Mouse (Mus musculus) forebrain, postnatal 0 days (tissue): Measurements from ENCODE around the gene Atxn7l3. TPM values are rescaled to one million over a fixed set of nuclear protein-coding genes. Genes with fewer than 3 reads are reported as not detected.

Experiments
- ATAC-seq: fragments of 200-750 bp; cut with Nextera tagmentation; 2 replicates; pipeline ENCODE4 v1.8.0; 2017; ENCODE audit warnings: mild to moderate bottlenecking, moderate library complexity
- DNase-seq: peaks from one replicate; pipeline ENCODE4 v3.0.0-alpha.2; 2015
- H3K27ac ChIP-seq: fragments of 300-500 bp; sonication (generic); 2 replicates; pipeline ENCODE4 v1.5.1; 2014; ENCODE audit warnings: low read depth, mild to moderate bottlenecking, antibody characterized with exemption, low read length, moderate library complexity, mixed read lengths
- H3K27me3 ChIP-seq: fragments of 300-500 bp; sonication (generic); 2 replicates; pipeline ENCODE4 v1.6.1; 2014; ENCODE audit warnings: mild to moderate bottlenecking, low read length, mixed read lengths; ENCODE audit not compliant: insufficient read depth
- H3K36me3 ChIP-seq: fragments of 300-500 bp; sonication (generic); 2 replicates; pipeline ENCODE4 v1.6.1; 2014; ENCODE audit warnings: mild to moderate bottlenecking, moderate library complexity; ENCODE audit not compliant: insufficient read depth
- H3K4me1 ChIP-seq: fragments of 300-500 bp; sonication (generic); 2 replicates; pipeline ENCODE4 v1.6.1; 2014; ENCODE audit warnings: antibody characterized with exemption; ENCODE audit not compliant: insufficient read depth
- H3K4me2 ChIP-seq: fragments of 300-500 bp; sonication (generic); 2 replicates; pipeline ENCODE4 v1.6.1; 2014; ENCODE audit warnings: low read depth, mild to moderate bottlenecking, moderate library complexity
- H3K4me3 ChIP-seq: fragments of 300-500 bp; sonication (generic); 2 replicates; pipeline ENCODE4 v1.5.1; 2014; ENCODE audit warnings: low read depth, low read length, mixed read lengths
- H3K9ac ChIP-seq: fragments of 300-500 bp; sonication (generic); 2 replicates; pipeline ENCODE4 v1.6.1; 2014; ENCODE audit warnings: mild to moderate bottlenecking
- H3K9me3 ChIP-seq: fragments of 300-500 bp; sonication (generic); 2 replicates; pipeline ENCODE4 v1.6.1; 2016; ENCODE audit warnings: low read length
- CTCF ChIP-seq: sonication (generic); IDR thresholded peaks from 2 replicates; pipeline ENCODE4 v1.5.1; 2016; ENCODE audit warnings: antibody characterized with exemption, control low read depth, low read depth
- WGBS: fragments of 180-500 bp; shearing (Covaris S2); extraction: QIAGEN DNeasy Blood & Tissue Kit; methylation state at CpG from one replicate; pipeline ENCODE4 v1.1.7; 2014; 5-methylcytosine and 5-hydroxymethylcytosine counted together
- polyA plus RNA-seq: library from polyadenylated mRNA; unstranded; fragments of >200 nt; fragmentation: Nextera tagmentation; extraction: Ambion mirVana; gene quantifications from 2 replicates; pipeline ENCODE4 v1.2.1, GENCODE M21; 2015
- total RNA-seq: library from RNA; depleted of rRNA; stranded (reverse); fragments of >200 nt; gene quantifications from 2 replicates; pipeline ENCODE4 v1.2.3, GENCODE M21; 2014

The Atxn7l3 gene
- total and polyA plus RNA-seq, 2 experiments from 2014 or later = 26.2 to 167 TPM

DNA sequence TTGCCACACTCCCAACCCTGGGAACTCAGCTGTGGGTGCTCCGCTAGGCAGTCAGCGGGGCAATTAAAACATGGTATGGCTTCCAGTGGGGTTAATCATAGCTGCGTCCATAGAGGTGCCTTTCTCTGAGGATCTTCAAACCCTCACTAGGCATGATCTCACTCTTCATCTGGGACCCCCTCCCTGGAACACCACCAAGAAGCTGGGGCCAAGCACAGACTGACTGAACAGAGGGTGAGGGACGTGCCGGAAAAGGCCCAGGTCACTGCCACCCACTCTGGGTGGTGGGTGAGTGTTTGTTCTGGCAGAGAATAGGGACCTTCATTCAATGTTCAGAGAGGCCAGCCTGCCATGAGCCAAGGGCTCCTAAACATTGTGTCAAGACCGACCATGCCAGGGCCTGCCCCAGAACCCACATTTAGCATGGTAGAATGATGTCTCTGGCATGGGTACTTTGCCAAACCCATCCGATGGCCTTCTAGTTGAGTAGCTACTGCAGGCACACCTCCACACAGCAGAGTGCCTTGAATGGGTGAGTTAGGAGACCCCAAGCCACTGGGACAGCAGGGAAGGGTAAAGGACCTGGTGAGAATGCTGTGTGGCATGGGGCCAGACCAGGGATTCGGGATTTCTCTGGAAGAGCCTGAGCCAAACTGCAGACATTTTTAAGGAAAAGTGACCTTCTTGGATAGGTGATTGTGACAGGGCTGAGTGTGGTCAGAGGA lies 29.6 kb downstream of the Atxn7l3 start:
- Histone ChIP-seq H3K4me3 (no peak overlapping the region), H3K27ac (no peak overlapping the region), H3K9ac (no peak overlapping the region), H3K4me1 (no peaks in the 10 kb centered on the region), H3K9me3 (no peaks in the 10 kb centered on the region), H3K27me3 (no peaks in the 10 kb centered on the region), H3K36me3 (no peaks in the 10 kb centered on the region), H3K4me2 (0 out of 2 replicates have a peak overlapping the region, but pooled peaks have one; percentile 13)
- no peak for DNase-seq
- WGBS = 77% methylated on average over 8 of the region's 8 CpGs
- 0 out of 2 replicates have a peak, but pooled peaks have one; percentile 5 for ATAC-seq
- TF ChIP-seq CTCF = no peak

DNA sequence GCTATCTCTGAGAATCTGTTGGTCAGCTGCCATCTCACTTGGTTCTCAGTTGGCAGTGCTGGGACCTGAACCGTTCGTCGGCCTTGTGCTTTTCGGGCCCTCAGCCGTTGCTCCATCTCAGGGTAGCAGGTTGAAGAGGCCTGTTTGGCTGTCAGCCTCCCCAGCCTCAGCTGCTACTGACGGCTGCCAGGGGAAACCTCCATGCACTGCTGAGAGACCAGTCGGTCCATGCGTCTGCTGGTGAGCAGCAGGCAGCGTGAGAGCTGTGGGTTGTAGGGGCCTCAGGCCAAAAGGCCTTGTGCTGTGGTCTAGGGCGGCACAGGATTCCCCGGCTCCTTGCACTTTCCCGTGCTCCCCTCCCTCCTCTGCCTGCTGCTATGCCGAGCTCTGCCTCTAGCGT lies 30.6 kb downstream of the Atxn7l3 start:
- Histone ChIP-seq H3K9me3 (no peaks in the 10 kb centered on the region), H3K4me1 (no peaks in the 10 kb centered on the region), H3K27me3 (no peaks in the 10 kb centered on the region), H3K36me3 (no peaks in the 10 kb centered on the region), H3K4me3 (no peak overlapping the region), H3K27ac (no peak overlapping the region), H3K9ac (no peak overlapping the region), H3K4me2 (no peak overlapping the region)
- 61% methylated on average over 14 of the region's 14 CpGs for WGBS
- ATAC-seq = no peak
- TF ChIP-seq CTCF = no peak
- no peak for DNase-seq

DNA sequence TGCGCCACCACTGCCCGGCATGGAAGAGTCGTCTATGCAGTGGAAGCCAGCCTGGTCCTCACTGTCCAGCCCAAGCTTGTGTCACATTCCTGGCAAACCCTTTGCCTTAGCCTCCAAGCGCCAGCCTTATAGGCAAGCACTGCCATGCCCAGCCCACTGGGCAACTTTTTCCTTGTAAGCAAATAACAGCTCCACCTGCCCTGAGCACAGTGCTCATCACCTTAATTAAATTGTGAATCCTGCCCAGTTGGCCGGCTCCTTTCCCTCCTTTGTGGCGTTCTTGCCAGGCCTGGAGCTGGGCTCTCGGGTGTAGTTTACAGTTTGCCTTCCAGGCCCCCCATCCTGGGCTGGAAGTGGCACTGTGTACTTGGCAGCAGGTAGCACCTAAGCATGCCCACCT lies 33.2 kb downstream of the Atxn7l3 start:
- WGBS = 90% methylated on average over 7 of the region's 7 CpGs
- TF ChIP-seq CTCF = no peak
- Histone ChIP-seq H3K4me3 (no peak overlapping the region), H3K36me3 (no peaks in the 10 kb centered on the region), H3K9ac (no peak overlapping the region), H3K27ac (no peak overlapping the region), H3K27me3 (no peaks in the 10 kb centered on the region), H3K4me2 (no peak overlapping the region), H3K4me1 (no peaks in the 10 kb centered on the region), H3K9me3 (no peaks in the 10 kb centered on the region)
- DNase-seq (no peak), ATAC-seq (no peak)

DNA sequence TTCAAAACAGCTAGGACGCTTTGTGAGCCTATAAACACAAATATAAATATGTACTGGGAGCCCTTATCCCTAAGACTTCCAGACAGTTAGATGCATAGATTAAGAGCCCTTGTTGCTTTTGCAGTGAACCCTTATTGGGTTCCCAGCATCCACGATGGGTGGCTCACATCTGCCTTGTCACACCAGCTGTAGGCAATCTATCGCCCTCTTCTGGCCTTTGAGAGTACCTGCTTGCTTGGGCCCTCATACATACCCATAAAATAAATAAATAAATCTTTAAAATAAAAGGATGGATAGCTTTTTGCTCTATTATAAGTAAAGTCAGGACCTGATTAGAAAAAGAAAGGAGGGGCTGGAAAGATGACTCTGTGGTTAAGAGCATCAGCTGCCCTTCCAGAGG lies 37.9 kb downstream of the Atxn7l3 start:
- H3K27me3 ChIP-seq = no peaks in the 10 kb centered on the region
- H3K4me3 ChIP-seq = no peak overlapping the region
- DNase-seq = no peak
- no peak overlapping the region for H3K4me2 ChIP-seq
- no peaks in the 10 kb centered on the region for H3K9me3 ChIP-seq
- no peak for ATAC-seq
- no peaks in the 10 kb centered on the region for H3K4me1 ChIP-seq
- no peak; the same call in 1 of the 2 replicates for TF ChIP-seq CTCF
- no peak overlapping the region for H3K9ac ChIP-seq
- no peak overlapping the region for H3K27ac ChIP-seq
- H3K36me3 ChIP-seq = no peaks in the 10 kb centered on the region
- WGBS = 90% methylated on average over 3 of the region's 3 CpGs

DNA sequence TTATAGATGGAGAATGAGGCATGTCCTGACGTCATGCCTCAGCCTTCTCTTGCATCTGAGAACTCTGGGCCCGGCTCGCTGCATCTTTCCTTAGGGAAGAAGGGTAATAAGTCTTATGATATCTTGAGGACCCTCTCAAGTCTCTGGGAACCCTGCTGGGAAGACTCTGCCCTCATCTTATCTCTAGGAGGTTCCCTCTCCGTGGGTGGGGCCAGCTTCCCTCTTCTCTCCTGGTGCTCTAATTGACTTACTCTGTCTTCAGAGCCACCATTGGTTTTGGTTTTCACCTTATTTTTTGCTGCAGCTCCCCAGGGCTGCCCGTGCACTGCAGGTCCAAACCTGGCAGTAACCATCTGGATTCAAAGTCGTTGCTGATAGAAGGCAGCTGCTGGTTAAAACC lies 38.3 kb downstream of the Atxn7l3 start:
- H3K27ac ChIP-seq = no peak overlapping the region
- no peaks in the 10 kb centered on the region for H3K4me1 ChIP-seq
- no peak overlapping the region for H3K9ac ChIP-seq
- no peak for TF ChIP-seq CTCF
- no peak for DNase-seq
- H3K27me3 ChIP-seq = no peaks in the 10 kb centered on the region
- no peaks in the 10 kb centered on the region for H3K36me3 ChIP-seq
- WGBS = 88% methylated on average over 6 of the region's 6 CpGs
- no peak for ATAC-seq
- H3K4me3 ChIP-seq = no peak overlapping the region
- no peaks in the 10 kb centered on the region for H3K9me3 ChIP-seq
- no peak overlapping the region for H3K4me2 ChIP-seq

DNA sequence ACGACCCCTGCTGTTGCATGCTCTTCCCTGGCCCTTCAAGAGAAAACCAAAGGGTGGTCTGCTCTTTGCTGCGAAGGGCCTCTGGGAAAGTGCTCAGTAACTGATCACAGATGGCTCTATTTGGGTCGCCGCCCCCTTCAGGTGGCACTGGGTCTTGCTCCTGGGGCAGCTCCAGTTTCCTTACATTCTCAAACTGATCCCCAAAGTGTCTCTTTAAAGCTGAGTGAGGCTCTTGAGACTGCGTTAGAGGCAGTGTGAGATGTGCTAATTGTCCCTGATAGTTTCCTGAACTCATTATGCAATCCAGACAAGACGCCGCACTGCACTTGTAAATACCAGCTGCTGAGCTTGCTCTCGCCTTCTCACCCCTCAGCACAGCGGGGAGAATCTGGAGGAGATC lies 38.9 kb downstream of the Atxn7l3 start:
- ATAC-seq = peak; percentile 48
- Histone ChIP-seq H3K4me1 (no peaks in the 10 kb centered on the region), H3K27ac (0 out of 2 replicates have a peak overlapping the region, but pooled peaks have one; percentile 21), H3K36me3 (no peaks in the 10 kb centered on the region), H3K4me3 (no peak overlapping the region), H3K9ac (no peak overlapping the region), H3K9me3 (no peaks in the 10 kb centered on the region), H3K27me3 (no peaks in the 10 kb centered on the region), H3K4me2 (no peak overlapping the region)
- DNase-seq = peak; percentile 41
- 24% methylated on average over 9 of the region's 9 CpGs for WGBS
- peak; percentile 49 for TF ChIP-seq CTCF

DNA sequence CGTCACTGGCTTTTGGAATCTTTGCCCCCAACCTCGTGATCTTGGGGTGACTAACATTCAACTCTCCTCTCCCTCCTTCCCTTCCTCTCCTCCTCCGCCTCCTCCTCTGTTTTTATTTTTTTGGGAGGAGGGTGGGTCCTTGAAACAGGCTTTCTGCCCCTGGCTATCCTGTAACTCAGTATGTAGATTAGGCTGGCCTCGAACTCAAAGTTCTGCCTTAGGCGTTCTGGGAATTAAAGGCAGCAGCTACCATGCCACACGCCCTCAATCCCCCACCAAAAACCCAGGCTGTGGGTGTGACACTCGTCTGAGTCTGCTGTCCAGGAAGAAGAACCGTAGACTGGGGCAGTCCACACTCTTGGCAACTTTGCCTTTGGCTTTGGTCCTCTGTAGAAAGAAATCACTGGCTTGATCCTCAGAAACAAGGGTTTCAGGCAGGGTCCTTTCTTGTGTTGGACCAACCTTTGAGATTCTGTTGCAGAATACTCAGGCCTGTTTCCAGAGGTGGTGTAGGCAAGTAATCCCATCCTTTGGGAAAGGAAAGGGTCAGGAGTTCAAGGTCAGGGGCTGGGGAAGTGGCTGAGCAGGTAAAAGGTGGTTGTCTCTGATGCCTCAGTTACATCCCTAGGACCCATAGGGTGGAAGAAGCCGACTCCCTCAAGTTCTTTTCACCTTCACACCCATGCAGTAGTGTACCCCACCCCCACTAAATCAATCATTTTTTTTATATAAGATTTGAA lies 46.9 kb downstream of the Atxn7l3 start:
- peaks cover 6% of the 10 kb centered on the region; the same call in 1 of the 2 replicates for H3K4me1 ChIP-seq
- no peak overlapping the region for H3K27ac ChIP-seq
- no peaks in the 10 kb centered on the region for H3K9me3 ChIP-seq
- H3K4me2 ChIP-seq = peak overlapping the region; percentile 92
- WGBS = 16% methylated on average over 9 of the region's 9 CpGs
- H3K9ac ChIP-seq = no peak overlapping the region
- no peak for TF ChIP-seq CTCF
- H3K27me3 ChIP-seq = no peaks in the 10 kb centered on the region
- DNase-seq = no peak
- peak overlapping the region; percentile 44 for H3K4me3 ChIP-seq
- no peak for ATAC-seq
- no peaks in the 10 kb centered on the region for H3K36me3 ChIP-seq
